Mouse (Mus musculus): ENCODE measurements around the gene Fbxl17. TPM values are rescaled to one million over a fixed set of nuclear protein-coding genes. Genes with fewer than 3 reads are reported as not detected.

Fbxl17 gene
- polyA plus RNA-seq, 1 experiment from 2014 or later, result 26.5 TPM

DNA sequence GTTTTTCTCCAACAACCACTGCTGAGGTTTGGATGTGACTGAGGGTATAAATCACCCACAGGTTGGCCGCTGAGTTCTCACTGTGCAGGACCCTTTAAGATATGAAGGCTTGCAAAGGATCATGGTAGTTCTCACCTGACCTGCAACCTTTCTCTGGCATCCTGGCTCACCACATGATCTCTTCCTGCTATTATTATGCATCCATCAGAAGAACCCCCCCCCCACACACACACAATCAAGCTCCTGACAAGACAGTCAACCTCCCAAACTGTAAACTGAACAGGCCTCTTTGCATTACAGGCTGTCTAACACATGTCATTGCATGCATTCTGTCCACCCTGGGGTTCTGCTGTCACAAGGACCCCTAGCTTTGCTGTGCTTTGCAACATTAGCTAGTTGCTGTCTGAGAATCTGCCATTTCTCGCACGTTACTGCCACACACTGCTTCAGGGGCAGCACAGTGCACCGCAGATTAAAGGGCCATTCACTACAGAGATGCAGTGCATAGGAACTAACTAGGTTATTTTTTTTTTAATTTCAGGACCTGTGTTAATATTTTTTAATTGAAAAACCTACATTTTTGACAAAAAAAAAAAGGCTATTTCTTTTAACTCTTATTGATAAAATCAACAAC is 148.8 kb downstream of the Fbxl17 start:
- Histone ChIP-seq H3K4me3 (no peak overlapping the region), H3K27ac (no peak overlapping the region), H3K27me3 (replicated peaks) (no peaks in the 10 kb centered on the region), H3K9me3 (no peaks in the 10 kb centered on the region), H3K4me2 (no peak overlapping the region), H3K4me1 (peaks cover 4% of the 10 kb centered on the region; the same call in 1 of the 2 replicates), H3K9ac (no peak overlapping the region), H3K36me3 (replicated peaks) (no peaks in the 10 kb centered on the region)
- peak; percentile 18; the same call in 1 of the 2 replicates for ATAC-seq (replicated peaks)
- 54% methylated on average over 4 of the region's 4 CpGs for WGBS

DNA sequence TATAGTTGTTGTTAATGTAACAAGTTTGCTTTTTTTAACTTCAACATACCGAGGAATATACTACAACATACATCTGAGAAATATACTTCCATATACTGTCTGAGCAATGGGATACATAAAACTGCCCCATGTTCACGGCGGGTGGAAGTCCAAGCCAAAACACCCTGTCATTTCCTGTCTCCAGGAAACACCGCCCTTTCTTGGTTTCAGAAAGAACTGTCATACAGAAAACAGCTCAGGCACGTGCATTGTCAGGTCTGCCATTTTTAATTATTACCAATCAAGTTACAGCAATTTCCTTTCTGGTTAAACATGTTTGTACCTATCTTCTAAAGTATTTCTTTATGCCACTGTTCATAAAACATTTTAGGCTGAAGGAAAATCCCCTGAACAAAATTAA is 155.7 kb downstream of the Fbxl17 start:
- H3K4me2 ChIP-seq, result no peak overlapping the region
- WGBS, result 85% methylated on average over 5 of the region's 5 CpGs
- H3K36me3 ChIP-seq (replicated peaks), result no peaks in the 10 kb centered on the region
- H3K27me3 ChIP-seq (replicated peaks), result no peaks in the 10 kb centered on the region
- no peaks in the 10 kb centered on the region for H3K9me3 ChIP-seq
- no peak overlapping the region for H3K4me3 ChIP-seq
- H3K9ac ChIP-seq, result no peak overlapping the region
- ATAC-seq (replicated peaks), result no peak
- H3K4me1 ChIP-seq, result no peaks in the 10 kb centered on the region; the same call in 1 of the 2 replicates
- H3K27ac ChIP-seq, result no peak overlapping the region

DNA sequence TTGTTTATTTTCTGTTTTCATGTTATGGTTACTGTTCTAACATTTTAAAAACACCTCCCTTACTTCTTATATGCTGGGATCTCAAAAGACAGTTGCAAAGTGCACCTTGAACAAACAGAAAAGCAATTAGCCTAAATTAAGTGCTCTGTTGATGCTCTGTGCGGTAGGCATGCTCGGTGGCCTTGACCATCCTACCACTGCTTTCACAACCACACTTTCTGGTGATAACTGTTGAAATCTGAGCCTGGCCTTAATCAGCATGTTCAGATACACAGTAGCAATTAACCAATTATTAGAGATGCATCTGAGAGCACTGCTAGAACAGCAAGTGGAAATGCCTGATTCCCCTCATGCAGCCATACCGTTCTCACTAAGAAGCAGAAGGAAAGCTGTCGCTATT is 156.7 kb downstream of the Fbxl17 start:
- Histone ChIP-seq H3K27me3 (replicated peaks) (no peaks in the 10 kb centered on the region), H3K4me2 (no peak overlapping the region), H3K4me1 (no peaks in the 10 kb centered on the region; the same call in 1 of the 2 replicates), H3K4me3 (no peak overlapping the region), H3K9me3 (no peaks in the 10 kb centered on the region), H3K36me3 (replicated peaks) (no peaks in the 10 kb centered on the region), H3K27ac (no peak overlapping the region), H3K9ac (no peak overlapping the region)
- WGBS, result 77% methylated on average over 4 of the region's 4 CpGs
- no peak for ATAC-seq (replicated peaks)

DNA sequence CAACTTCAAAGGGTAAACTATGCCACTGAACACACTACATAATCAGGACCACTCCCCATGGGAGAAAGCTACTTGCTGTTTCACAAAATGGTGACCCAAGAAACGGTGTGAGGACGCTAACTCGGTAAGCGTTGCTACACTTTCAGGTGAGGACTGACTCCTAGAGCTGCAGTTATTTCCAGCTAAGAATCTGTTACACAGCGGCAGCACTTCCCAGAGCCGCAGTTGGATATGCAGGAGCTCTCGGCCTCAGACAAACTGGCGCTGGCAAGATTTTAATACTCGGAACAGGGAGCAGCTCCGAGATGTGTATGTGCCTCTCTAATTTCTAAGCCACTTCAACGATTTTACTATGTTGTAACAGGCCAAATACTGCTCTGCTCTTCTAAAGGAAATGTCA is 157.4 kb downstream of the Fbxl17 start:
- Histone ChIP-seq H3K9ac (no peak overlapping the region), H3K27ac (no peak overlapping the region), H3K4me2 (no peak overlapping the region), H3K4me1 (no peaks in the 10 kb centered on the region; the same call in 1 of the 2 replicates), H3K36me3 (replicated peaks) (no peaks in the 10 kb centered on the region), H3K9me3 (no peaks in the 10 kb centered on the region), H3K27me3 (replicated peaks) (no peaks in the 10 kb centered on the region), H3K4me3 (no peak overlapping the region)
- WGBS, result 86% methylated on average over 11 of the region's 11 CpGs
- ATAC-seq (replicated peaks), result no peak

DNA sequence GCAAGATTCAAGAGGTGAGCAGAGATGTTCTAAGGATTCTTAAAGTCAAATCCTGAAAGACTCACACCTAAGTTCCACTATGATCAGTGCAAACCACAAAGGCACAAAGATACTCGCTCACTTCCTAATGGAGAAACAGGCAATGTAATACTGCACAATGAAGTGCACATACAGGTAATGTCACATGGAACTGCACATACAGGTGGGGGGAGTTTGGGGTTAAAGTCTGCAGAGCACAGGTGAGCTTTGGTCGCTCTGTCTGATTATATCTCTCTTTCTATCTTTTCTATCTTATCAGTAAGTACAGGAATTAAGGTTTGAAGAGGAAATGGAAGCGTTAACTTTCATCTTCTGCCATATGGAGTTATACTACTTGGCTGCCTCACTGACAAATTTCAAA is 158.6 kb downstream of the Fbxl17 start:
- no peaks in the 10 kb centered on the region for H3K36me3 ChIP-seq (replicated peaks)
- H3K4me1 ChIP-seq, result no peaks in the 10 kb centered on the region; the same call in 1 of the 2 replicates
- no peaks in the 10 kb centered on the region for H3K27me3 ChIP-seq (replicated peaks)
- 85% methylated on average over 3 of the region's 3 CpGs for WGBS
- ATAC-seq (replicated peaks), result no peak
- H3K9me3 ChIP-seq, result no peaks in the 10 kb centered on the region
- no peak overlapping the region for H3K4me3 ChIP-seq
- H3K27ac ChIP-seq, result no peak overlapping the region
- no peak overlapping the region for H3K9ac ChIP-seq
- no peak overlapping the region for H3K4me2 ChIP-seq

DNA sequence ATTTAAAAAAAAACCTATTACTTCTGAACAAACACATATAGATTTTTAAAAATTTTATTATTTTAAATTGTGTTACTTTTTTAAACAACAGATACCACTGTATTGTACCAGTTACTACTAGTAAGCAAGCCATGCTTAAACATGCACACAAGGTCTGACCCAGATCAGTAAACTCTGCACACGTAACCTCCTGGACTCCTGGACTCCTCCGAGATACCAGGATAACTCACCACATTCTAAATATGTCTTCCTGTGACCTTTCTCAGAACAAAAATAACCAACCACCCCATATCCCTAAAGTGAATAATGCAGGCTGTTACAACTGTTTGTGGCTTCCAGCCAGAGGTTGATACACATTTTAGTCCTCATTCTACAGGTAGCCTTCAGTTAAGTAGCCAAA is 170.9 kb downstream of the Fbxl17 start:
- Histone ChIP-seq H3K9me3 (no peaks in the 10 kb centered on the region), H3K27me3 (replicated peaks) (no peaks in the 10 kb centered on the region), H3K4me1 (no peaks in the 10 kb centered on the region), H3K27ac (no peak overlapping the region), H3K9ac (no peak overlapping the region), H3K4me3 (no peak overlapping the region), H3K36me3 (replicated peaks) (no peaks in the 10 kb centered on the region), H3K4me2 (no peak overlapping the region)
- 90% methylated on average over 2 of the region's 2 CpGs for WGBS
- no peak for ATAC-seq (replicated peaks)

DNA sequence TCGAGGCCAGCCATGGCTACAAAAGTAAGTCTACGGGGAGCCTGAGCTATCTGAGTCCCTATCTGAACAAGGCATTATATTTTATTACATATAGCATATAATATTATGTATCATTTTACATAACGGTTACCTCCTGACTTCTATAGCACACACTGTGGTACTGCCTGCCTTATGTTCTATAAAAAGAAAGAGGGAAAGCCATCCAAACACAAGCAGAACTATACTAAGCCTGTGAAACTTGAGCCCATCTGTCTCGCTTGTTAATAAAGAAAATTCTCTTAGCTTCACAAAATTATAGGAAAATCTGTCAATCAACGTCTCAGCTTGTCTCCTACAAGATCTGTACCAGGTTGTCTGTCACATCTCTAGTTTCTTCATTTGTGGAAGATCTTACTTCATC is 173.6 kb downstream of the Fbxl17 start:
- H3K4me3 ChIP-seq, result no peak overlapping the region
- H3K9me3 ChIP-seq, result no peaks in the 10 kb centered on the region
- no peak overlapping the region for H3K9ac ChIP-seq
- no peak overlapping the region for H3K4me2 ChIP-seq
- 88% methylated on average over 5 of the region's 5 CpGs for WGBS
- no peaks in the 10 kb centered on the region for H3K27me3 ChIP-seq (replicated peaks)
- no peak overlapping the region for H3K27ac ChIP-seq
- H3K36me3 ChIP-seq (replicated peaks), result no peaks in the 10 kb centered on the region
- peaks cover 8% of the 10 kb centered on the region; the same call in 1 of the 2 replicates for H3K4me1 ChIP-seq
- no peak for ATAC-seq (replicated peaks)

DNA sequence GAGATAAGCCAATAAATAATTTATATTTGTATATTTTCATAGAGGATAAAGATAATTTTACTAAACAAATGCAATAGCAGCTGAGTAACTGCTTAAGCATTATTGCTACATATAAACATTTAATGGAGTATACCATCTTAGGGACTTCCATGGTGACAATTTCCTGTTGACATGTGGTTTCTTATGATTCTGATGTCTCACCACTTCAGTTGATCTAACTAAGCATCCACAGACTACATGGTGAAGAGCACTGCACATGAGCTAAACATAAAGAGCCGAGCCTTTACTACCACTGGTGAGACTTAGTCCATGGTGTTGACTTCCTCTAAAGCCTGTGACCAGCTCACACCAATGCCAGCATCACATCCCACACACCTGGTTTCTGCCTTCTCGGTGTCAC is 175.1 kb downstream of the Fbxl17 start:
- H3K27ac ChIP-seq, result no peak overlapping the region
- no peak overlapping the region for H3K4me2 ChIP-seq
- peaks cover 14% of the 10 kb centered on the region; the same call in 1 of the 2 replicates for H3K4me1 ChIP-seq
- no peaks in the 10 kb centered on the region for H3K27me3 ChIP-seq (replicated peaks)
- H3K9me3 ChIP-seq, result no peaks in the 10 kb centered on the region
- H3K36me3 ChIP-seq (replicated peaks), result no peaks in the 10 kb centered on the region
- no peak for ATAC-seq (replicated peaks)
- 92% methylated on average over 2 of the region's 2 CpGs for WGBS
- H3K9ac ChIP-seq, result no peak overlapping the region
- no peak overlapping the region for H3K4me3 ChIP-seq

DNA sequence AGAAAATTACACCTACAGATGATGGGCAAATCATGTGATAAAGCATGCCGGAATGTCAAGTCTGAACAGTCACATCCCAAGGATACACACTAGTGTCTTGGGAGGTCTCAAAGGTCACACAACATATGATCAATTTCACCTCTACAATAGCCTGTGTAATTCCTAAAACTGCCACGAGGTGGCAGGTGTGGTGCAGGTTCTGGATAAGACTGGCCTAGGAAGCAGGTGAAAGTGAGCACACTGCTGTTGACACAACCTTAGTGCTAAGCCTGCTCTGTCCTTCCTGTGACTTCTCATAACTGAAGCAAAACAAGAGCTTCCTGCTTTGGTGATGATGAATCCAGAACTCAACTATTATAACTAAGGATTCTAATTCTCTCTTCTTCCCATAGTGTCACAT is 175.8 kb downstream of the Fbxl17 start:
- WGBS, result 29% methylated on average over 2 of the region's 2 CpGs
- Histone ChIP-seq H3K27me3 (replicated peaks) (no peaks in the 10 kb centered on the region), H3K4me2 (no peak overlapping the region), H3K36me3 (replicated peaks) (no peaks in the 10 kb centered on the region), H3K27ac (no peak overlapping the region), H3K9me3 (no peaks in the 10 kb centered on the region), H3K9ac (no peak overlapping the region), H3K4me3 (no peak overlapping the region), H3K4me1 (peaks cover 14% of the 10 kb centered on the region; the same call in 1 of the 2 replicates)
- ATAC-seq (replicated peaks), result peak; percentile 30; the same call in 1 of the 2 replicates

DNA sequence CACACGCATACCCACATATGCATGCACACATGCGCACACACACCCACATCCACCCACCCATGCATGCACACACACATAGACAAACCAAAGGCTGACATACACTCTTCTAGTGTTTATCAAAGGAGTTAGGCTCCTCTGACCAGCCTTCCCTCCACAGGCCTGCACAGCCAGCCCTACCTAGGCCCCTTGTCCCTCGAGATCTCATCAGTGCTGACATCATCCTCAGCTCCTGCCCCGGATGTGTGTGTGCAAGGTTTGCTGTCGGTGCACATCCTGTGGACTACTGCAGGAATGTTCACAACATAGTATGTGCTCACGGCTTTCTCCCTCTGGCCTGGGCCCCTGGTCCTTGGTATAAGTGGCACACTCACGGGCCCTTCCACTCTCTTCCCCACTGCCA is 177.0 kb downstream of the Fbxl17 start:
- Histone ChIP-seq H3K4me1 (peaks cover 14% of the 10 kb centered on the region; the same call in 1 of the 2 replicates), H3K4me2 (no peak overlapping the region), H3K36me3 (replicated peaks) (no peaks in the 10 kb centered on the region), H3K27ac (no peak overlapping the region), H3K4me3 (no peak overlapping the region), H3K9me3 (no peaks in the 10 kb centered on the region), H3K27me3 (replicated peaks) (no peaks in the 10 kb centered on the region), H3K9ac (no peak overlapping the region)
- 90% methylated on average over 7 of the region's 7 CpGs for WGBS
- ATAC-seq (replicated peaks), result peak; percentile 38

DNA sequence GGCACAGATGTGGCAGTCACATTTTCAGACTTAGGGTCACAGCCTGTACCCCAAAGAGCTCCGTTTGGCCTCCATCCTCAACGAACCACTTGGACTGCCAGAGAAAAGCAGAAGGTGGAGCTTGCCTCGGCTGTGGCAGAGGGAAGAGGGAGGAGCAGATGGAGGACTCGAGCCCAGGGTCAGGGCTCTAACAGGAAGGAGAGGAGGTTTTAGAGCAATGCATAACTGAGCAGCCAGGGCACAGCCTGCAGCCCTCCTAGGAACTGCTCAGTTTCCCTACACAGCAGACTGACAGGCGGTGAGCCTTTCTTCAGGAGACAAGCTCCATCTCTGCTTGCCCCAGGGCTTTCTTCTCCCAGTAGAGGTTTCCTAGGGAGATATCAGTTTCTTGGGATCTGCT is 178.5 kb downstream of the Fbxl17 start:
- 31% methylated on average over 5 of the region's 5 CpGs for WGBS
- Histone ChIP-seq H3K9ac (no peak overlapping the region), H3K9me3 (no peaks in the 10 kb centered on the region), H3K4me1 (peaks cover 14% of the 10 kb centered on the region; the same call in 1 of the 2 replicates), H3K27ac (no peak overlapping the region), H3K27me3 (replicated peaks) (no peaks in the 10 kb centered on the region), H3K36me3 (replicated peaks) (no peaks in the 10 kb centered on the region), H3K4me3 (no peak overlapping the region), H3K4me2 (no peak overlapping the region)
- ATAC-seq (replicated peaks), result no peak; the same call in 1 of the 2 replicates

DNA sequence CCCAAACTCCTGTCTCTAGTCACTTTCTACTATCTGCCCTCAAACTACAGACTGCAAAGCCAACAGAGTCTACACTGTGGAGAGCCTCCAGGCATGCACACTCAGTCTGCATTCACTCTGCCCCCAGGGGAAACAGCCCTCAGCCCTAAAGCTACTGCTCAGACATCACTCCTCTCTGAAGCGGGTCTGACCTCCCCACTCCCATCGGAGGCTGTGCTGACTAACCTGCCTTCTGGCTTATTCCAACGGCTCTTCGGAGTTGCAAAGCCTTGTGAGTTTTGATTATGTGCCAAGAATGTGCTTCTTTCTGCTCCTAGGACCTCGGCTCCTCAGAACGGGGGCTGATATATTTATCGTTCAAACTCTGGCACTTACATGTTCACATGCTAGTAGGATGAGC is 182.3 kb downstream of the Fbxl17 start:
- 55% methylated on average over 7 of the region's 7 CpGs for WGBS
- Histone ChIP-seq H3K4me1 (peaks cover 13% of the 10 kb centered on the region; the same call in 1 of the 2 replicates), H3K9me3 (no peaks in the 10 kb centered on the region), H3K9ac (no peak overlapping the region), H3K27me3 (replicated peaks) (no peaks in the 10 kb centered on the region), H3K27ac (no peak overlapping the region), H3K4me3 (no peak overlapping the region), H3K36me3 (replicated peaks) (no peaks in the 10 kb centered on the region), H3K4me2 (no peak overlapping the region)
- no peak for ATAC-seq (replicated peaks)
